Mouse (Mus musculus) liver, adult (tissue): ENCODE results near the gene Dexi.

Source experiments
- GATA4 ChIP-seq: IDR thresholded peaks from 2 replicates; pipeline ENCODE4 v1.6.1; 2014; ENCODE audit warnings: mild to moderate bottlenecking, low read length; ENCODE audit not compliant: insufficient replicate concordance

The Dexi gene

DNA sequence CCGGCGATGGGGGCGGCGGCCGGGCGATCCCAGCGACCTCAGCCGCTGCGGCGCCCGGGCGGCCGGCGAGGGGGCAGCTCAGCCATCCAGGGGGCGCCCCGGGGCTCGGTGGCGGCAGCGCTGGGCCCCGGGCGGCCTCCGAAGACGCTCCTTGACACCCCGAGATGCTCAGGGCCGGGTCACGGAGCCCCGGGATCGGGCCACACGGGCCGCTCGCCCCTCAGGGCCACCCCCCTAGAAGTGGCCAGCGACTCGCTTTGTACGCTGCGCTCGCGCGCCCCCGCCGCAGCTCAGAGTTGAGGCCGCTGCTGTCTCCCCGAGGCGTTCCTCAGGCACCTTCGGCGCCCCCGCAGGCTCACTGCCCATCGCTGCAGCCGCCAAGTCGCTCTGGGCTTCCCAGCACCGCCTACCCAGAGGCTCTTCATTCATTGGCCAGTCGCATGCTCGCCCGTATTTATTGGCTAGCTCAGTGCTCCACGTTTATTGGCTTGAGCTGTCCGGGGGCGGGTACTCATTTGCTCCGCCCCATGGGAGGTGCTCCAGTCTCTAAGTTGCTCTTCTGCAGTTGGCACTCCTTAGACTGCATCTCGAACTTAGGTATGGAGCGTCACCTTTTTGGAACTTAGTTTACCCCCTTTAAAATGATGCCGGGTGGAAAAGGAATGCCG, at the start of gene Dexi:
Gene Dexi (minus strand): TSS at position 357 of the 668 bp plus-strand sequence.
- TF ChIP-seq GATA4: peak; percentile 8; the same call in 1 of the 2 replicates

DNA sequence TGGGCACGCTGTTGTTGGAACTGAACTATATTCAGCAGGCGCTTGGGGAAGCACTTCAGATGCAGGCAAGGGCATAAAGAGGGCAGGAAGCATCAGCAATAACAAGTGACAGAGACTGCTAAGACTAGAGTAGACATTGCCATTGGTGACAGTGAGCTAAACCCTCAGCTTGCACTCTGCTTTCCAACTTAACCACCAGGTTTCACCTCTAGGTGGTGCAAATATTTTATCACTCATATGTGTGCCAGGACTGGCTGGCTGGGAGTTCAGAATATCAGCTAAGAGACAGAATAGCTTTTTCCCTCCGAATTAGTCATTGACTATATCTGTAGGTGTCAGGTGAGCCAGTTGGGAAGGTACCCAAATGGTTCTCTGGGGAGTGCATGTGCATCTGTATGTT, 43.7 kb upstream of the Dexi start:
- TF ChIP-seq GATA4: no peak

DNA sequence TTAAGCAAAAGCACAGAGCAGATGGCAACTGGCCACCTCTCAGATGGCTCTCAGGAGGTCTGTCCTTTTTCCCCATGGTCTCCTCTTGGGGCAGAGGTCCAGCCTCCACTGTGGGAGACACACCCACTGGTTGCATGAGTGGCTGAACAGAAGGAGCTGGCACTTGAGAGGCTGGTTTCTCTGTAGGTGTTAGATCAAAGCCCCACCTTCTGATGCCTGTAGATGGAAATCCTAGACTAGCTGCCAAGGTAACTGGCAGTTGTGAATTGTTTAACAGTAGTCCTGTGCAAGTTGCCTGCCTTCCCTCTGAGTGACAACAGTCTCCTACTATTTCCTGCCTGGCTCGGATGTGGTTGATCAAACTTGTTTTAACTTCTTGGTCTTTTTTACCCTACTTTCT, 42.3 kb upstream of the Dexi start:
- no peak for TF ChIP-seq GATA4

DNA sequence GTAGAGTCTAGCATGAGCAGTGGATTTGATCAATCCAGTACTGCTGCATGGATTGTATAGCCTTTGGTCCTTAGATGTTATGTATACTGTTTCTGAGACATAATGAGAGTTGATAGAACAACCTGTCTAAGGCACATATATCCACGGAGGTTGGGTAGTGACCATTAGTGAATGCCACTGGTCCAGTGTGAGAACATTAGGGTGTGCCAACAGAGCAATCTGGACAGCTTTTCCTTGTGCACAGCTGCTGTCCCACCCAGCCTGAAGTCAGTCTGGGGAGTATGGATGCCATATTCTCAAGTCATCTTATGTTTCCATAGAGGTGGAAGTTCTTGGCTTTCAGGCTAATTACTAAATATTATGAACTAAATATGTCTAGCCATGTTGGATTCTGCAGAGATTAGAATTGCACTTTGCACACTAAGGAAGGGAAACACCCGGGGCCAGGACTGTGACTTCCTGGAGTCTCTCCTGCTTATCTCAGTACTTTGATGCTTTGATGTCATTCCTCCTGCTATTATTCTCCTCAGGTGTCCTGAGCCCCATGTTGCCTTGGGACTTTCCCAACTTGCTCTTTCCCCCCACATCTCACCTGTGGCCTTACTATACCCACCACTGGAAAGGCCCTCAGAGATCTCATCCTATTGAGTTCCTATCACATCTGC, 38.5 kb upstream of the Dexi start:
- no peak for TF ChIP-seq GATA4

DNA sequence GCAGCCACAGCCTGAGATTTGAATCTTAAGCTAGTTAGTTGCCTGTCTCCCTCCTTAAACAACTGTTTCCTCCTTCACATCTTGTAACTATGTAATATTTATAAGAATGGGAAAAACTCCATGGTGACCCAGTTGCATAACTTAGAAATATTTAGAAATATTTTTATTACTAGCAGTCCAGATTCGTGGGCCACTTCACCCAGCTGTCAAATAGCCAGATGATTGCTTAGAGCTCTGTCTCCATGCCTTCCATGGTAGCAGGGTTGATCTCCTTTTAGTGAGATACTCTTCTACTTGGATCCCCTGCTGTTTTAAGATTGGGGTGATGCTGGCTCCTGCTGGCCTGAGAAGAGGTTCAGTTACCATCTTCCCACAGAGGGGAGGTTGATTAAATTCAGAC, 35.5 kb upstream of the Dexi start:
- TF ChIP-seq GATA4: no peak

DNA sequence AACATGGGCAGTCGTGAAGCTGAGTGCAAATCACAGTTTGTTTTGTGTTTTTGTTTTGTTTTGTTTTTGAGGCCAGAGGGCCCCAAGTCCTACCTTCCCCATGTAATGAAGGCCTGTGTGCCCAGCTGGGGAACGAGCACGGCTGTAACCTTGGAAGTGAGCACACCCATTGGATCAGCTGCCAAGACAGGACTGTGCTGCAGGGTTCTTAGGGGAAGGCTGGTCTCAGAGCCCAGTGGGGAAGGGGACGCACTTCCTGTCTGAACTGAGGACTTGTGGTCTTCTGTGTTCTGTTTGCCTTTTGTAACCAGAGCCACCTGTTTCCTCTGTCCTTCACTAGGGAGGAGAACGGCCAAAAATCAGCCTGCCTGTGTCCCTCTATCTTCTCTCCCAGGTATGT, 34.7 kb upstream of the Dexi start:
- TF ChIP-seq GATA4: no peak

DNA sequence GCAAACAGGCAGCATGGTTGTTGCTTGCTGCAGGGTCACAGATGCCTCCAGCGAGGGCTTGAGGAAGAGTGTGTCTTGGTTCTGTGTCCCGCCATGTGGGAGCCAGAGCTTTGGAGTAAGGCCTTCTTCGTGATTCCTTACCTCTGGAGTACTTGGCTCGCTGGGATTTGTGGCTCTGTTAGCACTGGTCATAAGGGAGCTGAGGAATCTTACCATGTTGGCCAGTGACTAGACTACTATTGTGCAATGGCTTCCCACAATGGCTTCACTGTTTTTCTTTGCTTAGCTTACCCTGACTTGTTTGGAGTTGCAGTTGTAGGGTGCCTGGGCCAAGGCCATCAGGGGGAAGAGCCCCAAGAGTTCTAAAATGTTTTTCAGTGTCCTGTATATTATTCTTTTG, 33.1 kb upstream of the Dexi start:
- no peak for TF ChIP-seq GATA4

DNA sequence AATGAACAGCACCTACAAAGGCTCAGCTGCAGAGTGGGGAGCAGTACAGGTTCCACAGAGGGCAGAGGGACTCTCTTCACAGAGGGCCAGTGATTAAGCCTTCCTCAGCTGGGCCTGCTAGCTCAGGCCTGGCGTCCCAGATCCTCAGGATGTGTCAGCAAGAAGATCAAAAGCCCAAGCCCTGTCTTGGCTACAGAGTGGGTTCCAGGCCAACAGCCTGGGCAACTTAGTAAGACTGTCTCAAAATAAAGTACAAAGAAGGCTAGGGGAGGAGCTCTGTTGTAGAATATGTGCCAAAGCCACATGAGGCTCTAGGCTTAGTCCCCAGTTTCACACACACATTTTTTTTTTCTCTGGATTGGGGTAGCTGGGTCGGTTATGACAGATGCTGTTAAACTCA, 32.1 kb upstream of the Dexi start:
- TF ChIP-seq GATA4: no peak

DNA sequence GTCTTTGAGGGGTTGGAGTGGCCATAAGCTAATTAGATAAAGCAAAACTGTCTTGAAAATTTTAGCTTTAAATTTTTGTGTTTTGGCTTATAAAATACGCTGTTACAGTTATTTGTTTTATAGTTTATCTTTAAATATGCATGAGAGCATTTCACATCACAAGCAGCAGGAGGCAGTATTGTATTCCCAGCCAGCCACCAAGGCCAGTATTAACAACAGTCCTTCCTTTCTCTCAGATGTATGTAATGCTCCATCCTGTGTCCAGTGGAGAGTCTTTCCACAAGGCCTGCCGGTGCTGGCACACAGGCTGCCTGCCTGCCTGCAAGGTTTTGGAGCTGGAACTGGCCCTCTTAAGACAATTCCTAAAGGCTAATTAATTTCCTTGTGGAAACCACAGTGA, 29.0 kb upstream of the Dexi start:
- no peak for TF ChIP-seq GATA4

DNA sequence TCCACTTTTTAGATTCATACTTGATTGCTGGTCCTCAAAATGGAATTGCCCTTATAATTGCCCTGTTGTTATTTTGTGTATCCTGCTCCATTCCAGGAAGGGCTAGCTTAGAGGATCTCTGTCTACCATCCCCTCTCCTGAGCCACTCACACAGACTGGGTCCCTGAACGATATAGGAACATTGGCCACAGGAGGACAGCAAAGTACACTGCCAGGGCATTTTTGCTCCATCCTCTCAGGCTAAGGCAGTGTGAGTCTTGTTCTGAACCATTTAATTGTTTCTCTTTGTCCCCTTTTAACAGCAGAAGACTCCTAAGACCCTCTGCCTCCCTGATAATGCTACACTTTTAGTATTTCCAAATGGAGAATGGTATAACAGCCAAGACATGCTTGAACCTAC, 27.9 kb upstream of the Dexi start:
- no peak for TF ChIP-seq GATA4

DNA sequence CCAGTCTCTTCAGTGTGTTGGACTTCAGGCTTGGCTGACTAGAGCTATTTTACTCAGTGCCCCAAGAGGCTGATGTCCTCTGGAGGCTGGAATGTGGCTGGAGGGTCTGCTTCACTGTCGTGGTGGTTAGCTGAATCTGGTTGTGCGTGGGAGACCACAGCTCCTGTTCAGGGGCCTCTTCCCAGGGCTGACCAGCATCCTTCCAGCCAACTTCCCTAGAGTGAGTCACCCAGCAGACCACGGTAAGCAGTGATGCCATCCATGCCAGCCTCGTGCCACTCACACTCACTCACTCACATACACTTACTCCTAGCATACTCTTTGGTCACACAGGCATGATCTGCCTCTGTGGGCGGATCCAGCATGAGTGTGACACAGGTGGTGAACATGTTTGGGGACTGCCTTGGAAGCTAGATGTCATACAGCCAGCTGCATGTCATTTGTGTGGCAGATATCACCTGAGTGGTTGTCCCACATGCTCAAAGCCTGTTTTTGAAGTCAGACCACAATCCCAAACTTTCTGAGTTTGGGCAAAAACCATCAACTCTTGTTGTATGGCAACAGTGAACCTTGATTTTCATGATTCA, 27.0 kb upstream of the Dexi start:
- TF ChIP-seq GATA4: no peak

DNA sequence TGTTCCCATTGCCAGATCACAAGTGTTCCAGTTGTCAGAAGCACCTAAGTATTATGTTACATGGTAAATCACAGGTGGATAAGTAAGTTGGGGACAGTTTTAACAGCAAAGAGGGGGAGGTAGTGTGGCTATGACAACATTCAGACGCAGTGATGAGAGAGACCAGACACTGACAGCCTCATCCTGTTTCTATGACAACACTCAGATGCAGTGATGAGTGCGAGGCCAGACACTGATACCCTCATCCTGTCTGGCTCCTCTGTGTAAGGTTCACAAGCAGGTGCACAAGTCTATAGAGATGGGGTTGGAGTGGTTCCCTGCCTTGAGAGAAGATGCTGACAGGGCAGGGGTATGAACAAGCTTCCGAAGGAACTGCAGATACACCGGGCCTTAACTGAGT, 24.3 kb upstream of the Dexi start:
- no peak for TF ChIP-seq GATA4

DNA sequence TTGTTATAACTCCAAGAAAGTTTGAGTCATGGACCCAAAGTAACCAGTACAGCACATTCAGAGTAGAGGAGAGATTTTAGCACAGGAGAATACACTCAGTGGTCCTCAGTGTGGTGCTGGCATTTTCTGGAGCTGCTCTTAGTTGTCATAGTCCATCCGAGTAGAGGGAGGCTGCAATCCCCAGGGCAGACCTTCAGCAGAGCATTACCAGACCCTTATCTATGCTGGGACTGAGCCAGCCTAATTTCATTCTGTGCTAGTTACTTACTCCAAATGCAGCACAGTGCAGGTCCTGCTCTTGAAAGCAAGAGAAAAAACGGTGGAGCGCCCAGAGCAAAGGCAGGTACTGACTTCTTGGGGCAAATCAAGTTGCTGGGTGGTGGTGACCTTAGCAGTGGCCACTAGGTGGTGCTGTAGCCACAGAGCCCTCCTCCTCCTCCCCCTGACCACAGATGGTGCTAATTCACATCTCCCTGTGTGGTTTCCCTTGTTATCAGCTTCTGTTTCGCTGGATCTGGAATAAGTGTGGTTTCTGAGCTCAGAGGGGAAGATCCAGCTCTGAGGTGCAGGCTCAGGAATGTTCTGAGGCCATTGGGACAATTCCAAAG, 22.5 kb upstream of the Dexi start:
- TF ChIP-seq GATA4: no peak

DNA sequence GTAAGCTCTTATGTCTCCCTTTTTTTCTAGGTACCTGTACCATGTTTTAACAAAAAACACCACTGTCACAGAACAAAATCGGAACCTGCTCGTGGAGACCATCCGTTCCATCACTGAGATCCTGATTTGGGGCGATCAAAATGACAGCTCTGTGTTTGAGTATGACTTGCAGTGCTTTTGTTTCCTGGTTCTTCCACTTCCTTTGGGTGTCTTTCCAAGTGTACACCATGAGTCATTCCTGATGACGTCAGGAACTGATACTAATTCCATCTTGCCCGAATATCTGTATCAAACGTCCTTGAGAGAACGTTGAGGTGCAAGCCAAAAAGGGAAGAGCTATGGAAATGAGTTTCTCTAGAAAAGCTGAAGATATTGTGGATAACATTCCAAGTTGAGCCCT, 17.1 kb upstream of the Dexi start:
- no peak for TF ChIP-seq GATA4

DNA sequence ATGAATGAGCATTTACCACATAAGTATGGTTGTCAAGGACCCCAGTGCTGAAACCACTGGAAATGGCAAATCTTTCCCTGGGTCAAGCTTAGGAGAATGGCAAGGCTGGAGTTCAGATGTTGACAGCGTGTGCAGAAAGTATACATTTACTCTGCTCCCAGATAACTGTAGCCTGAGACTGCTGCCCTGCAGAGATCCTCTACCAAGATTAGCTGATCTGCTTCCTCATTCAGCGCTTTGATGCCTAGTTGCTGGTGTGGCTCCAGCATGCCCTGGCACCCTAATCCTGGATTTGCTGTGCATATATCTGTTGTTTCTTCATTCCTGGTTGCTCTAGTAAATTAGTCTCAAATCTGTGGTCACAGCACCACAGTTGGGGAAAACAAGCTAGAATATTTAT, 11.0 kb upstream of the Dexi start:
- no peak for TF ChIP-seq GATA4

DNA sequence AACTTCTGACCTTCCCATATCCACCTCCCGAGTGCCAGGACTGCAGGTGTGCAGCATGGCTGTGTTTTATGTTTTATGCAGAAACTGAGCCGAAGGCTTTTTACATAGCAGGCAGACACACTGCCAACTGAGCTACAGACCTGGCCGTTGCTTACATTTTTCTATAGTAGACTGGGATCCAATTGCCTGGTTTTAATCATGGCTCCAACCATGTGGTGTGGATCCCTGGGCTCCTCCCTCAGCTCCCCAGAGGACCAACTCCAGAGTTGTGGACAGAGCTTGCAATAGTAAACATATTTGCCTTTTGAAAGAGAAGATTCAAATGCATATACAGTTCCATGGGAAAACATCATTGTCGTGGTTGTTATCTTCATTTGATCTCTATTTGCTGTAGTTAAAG, 8.7 kb upstream of the Dexi start:
- TF ChIP-seq GATA4: no peak
